Mouse (Mus musculus) monocyte, adult 2 months (primary cell): ENCODE results near the gene Kat14.

Experiments
- DNase-seq, 2 experiments: peaks; one replicate each; pipeline ENCODE4 v3.0.0; 2022; ENCODE audit warnings: low spot score in 2 of 2, low read depth in 1 of 2

Kat14 gene

DNA sequence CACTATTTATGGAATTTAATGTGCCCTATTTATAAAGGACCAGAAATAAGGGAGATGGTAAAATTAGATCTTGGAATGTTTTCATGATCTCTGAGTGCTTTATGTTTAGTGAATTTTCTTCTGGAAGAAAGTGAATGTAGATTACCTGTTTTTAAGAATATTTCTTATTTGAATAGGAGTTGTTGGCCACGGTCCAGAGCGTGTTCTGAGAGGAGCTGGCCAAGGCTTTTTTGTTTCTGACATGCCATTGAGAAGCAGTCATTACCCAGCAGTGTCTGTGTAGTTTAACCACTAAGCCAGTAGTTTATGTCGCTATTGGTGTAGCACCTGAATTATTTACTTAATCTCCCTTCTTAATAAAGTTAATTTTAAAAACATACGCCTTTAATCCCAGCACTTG, 13.0 kb downstream of the Kat14 start:
- no peak for DNase-seq

DNA sequence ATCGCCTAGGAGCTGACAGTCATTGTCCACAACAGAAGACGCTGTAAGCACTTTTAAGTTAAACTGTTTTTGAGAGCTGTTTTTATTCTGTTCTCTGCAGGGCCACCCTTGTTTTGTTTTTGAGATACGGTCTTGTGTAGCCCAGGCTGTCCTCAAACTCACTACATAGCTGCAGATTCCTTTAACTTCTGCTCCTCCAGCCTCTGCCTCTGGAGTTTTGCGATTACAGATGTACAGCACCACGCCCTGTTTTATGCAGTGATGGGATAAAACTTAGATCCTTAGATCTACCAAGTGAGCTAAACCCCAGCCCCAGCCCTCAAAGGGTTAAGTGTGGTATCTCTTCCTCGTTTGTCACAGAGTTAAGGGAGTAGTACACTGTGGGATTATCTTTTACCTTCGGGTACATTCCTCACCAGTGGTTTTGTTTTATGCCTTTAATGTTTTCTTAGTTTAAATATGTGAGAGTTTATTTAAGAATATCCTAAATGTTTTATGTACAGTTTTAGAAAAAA, 13.9 kb downstream of the Kat14 start:
- no peak for DNase-seq

DNA sequence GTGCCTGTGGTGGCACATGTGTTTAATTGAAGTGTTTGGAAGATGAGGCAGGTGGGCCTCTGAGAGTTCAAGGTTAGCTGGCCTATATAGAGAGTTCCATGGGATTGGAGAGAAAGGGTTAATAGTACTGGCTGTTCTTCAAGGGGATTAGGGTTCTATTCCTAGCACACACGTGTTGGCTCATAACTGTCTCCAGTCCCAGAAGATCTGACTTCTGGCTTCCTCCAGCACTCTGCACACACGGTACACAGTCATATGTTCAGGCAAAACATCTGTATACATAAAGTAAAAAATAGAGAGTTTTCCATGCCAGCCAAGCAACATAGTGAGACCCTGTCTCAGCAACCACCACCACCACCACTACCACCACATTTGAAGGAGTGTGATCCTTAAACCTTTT, 17.5 kb downstream of the Kat14 start:
- DNase-seq = no peak

DNA sequence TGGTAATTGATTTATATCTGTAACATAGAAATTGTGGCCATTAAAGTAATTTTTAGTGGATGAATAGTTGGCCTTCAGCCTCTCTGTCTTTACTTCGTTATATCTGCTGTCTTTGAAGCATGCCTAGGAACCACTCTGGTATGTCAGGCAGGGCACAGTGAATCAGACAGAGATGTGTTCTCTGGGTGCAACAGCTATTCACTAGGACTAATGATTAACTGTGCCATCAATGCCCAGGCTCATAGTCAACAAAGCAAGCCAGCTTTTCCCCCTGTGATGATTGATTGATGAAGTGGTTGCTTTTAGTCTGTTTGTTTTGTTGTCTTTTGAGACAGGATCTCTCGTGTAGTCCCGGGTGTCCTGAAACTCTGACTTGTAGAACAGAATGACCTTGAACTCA, 19.6 kb downstream of the Kat14 start:
- no peak for DNase-seq

DNA sequence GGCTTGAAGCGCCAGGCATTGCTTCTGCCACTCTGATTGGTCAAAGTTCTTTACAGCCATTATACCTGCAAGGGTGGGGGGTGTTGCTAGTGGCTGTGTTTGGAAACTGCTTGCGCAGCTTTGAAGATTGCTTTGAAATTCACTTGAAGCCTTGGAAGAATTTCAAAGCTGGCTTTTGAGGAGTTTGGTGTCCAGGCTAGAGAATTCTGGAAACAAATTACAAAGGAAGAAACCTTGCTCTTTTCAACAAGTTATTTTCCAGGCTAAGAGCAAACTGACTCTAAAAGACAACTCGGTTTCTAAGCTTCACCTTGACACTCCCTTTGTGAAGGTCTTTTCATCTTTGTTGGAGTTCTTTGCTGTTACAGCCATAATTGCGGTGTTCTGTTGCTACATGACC, 30.7 kb downstream of the Kat14 start:
- no peak for DNase-seq

DNA sequence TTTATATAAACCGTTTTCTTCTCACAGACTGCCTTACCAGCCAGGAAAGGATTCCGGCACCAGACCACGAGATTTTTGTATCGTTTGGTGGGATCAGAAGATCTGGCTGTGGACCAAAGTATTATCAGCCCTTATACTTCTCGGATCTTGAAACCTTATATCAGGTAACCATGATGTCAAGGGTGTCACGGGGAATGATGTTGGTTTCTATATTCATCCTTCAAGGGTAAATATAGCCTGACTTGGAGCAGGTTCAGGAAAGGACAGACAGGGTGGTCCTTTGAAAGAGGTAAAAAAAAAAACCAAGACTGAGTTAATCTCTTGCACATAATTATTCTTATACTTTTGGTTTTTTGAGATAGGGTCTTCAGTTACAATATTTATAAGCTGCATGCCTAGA, 31.9 kb downstream of the Kat14 start:
- no peak for DNase-seq

DNA sequence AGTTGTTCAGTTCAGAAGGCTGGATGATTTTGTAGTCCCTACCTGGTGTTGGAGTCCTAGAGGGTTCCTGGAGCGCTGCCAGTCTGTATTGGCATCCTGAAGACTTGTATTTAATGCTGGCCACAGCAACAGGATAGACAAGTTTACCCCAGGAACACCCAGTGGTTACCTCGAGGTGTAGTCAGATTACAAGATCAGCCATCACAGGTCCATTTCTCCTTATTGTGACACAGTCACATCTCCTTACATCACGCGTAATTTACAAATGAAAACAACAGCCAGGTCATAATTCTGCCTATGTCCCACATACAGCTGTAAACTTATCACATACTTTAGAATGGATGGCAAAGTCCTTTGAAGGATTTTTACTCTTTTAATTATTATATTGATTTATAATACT, 40.3 kb downstream of the Kat14 start:
- DNase-seq = no peak

DNA sequence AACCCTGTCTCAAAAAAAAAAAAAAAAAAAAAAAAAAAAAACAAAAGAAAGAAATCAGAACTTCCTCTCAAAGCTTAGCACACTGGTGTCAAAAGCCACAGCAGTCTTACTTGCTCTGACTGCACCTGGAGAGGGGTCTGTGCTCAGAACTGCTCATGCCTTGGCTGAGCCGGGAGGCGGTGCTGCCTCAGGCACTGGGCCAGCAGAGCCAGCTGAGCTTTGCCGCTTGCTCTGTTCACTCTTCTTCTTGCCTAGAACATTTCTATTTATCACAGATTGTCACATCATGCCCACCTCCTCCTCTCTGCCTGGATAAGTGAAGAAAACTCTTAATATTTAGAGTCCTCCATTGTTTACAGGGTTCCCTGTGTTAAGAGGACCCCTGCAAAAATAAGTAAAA, 41.8 kb downstream of the Kat14 start:
- no peak for DNase-seq

DNA sequence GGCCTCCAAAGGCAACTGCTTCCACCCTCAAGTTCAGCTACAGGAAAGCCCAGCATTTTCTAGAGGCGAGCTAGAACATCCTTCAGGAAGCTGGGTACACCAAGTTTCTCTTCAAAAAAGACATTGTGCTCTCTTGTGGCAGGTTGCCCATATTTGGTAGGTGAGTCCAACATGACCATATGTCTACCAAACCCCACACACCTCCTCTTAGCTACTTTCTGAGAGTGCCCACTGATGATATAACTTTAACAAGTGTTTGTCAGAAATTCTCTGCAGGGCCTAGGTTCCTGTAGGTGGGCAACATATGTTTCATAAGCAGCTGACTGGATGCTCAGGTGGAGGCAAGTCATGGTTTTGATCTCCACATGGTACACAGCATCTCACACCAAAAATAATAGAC, 45.9 kb downstream of the Kat14 start:
- DNase-seq = no peak

DNA sequence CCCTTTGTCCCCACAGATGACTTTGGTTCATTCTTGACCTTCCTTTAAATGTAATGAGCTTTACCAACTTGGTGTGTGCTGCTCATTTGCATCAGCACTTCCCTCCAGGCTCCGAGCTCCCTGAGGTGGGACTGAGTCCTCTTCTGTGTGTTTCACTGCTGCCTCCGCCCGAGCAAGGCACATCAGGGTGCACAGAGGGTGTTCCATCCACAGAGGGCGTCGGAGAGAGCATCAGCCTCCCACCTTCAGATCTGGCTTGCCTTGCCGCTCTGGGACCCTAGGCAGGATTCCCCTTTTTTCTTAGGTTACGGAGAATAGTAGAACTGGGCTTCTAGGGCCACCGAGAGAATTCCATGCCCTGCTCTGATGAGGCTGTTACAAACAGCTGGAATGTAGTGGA, 48.1 kb downstream of the Kat14 start:
- DNase-seq = no peak

DNA sequence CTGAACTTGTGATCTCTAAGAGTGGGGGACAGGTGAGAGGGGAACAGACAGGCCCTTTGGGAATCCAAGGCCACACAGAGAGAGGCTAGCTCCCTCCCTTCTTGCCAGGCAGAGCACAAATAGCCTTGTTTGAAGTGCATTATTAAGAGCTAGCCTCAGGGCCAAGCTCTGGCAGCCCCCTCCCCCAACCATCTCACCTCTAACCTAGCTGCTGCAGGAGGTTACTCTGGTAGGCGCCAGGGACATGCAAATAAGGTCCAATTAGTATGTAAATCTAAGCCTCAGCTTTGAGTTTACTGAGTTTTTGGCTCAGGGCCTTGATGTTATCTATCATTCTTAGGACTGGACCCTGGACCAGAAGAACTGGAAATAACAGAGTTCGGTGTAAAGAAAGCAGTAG, 49.3 kb downstream of the Kat14 start:
- no peak for DNase-seq

DNA sequence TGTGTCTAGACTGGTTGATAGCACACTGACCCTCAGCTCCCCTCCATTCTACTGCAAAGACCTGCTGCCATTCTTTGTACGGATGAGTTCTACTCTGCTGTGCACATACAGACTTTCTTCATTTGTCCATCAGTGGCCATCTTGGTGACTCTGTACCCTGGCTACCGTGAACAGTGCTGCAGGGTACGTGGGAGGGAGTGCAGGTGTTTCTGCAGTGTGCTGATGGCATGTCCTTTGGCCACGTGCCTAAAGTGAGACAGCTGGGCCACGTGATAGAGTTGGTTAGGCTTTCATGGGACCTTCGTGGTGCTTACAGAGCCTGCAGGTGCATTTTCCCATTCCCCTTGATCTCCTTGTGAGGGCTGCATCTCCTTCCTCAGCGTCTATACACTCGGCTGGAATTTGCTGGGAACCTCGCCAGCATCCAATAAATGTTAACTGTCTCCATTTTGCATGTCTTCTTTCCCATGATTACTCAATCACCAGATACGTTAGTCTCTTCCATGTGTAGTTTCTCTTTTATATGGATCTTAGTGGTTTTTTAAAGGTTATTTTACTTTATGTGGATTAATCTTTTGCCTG, 53.4 kb downstream of the Kat14 start:
- no peak for DNase-seq

DNA sequence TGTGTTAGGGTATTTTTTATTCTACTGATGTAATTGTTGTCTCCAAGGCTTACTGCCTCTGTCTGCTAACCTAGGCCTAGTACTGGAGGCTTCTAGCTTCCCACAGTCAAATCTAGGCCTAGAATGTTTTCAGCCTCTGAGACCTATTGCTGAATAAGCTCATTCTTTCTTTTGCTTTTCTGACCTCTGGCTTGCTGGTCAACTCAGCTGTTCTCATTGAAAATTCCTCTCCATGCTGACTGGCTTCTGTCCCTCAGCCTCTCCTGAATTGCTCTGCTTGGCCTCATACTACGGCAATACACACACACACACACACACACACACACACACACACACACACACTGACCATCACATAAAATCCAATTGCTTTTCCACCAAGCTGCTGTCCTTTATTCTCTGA, 57.0 kb downstream of the Kat14 start:
- DNase-seq = no peak

DNA sequence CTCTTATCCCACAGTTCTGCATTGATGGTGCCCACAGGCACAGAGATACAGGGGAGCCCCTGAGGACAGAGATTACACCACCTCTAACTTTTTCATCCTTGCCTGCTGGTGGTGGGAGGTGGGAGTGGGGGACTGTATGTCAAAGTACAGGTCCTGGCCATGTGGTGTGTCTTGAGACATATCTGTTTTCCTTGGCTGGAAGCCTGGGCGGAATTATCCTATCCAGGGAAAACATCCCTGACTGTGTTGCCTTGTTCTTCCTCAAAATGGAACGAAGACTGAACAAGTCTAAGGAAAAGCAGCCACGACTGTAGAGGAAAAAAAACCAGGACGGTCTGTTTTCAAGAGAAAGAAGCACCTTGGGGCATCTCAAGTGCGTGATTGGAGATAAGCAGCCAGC, 59.1 kb downstream of the Kat14 start:
- DNase-seq = no peak

DNA sequence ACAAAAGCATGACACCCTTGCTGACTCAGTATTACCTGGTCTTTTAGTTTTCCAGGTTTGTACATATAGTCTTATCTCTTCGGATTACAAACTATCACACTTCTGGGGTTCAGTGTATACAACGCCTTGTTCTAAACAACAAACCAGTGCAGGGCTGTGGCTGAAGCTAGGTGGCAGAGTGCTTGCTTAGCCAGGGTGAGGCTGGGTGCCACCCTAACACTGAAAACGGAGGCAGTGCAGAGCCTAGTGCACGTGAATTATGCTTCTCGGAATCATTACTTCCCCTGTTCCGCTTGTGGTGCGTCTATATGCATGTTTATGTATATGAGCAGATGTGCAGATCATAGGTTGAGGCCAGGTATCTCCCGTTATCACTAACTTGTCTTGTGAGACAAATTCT, 59.9 kb downstream of the Kat14 start:
- DNase-seq = no peak

DNA sequence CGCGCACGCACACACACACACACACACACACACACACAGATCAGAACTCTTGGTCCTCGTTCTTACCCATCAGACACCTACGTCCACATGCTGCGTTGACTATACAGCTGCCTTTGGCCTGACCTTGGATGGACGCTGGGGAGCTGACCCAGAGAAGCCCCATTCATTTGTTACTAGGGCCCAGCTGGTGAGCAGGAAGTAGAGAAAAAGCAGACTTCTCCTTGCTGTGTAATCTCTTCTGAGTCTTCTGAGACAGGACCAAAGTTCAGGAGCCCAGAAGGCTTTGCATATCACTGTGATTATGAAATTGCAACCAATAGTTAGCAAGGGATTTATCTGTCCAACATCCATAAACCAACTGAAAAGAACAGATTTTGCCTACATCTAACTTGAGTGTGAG, 60.4 kb downstream of the Kat14 start:
- no peak for DNase-seq

DNA sequence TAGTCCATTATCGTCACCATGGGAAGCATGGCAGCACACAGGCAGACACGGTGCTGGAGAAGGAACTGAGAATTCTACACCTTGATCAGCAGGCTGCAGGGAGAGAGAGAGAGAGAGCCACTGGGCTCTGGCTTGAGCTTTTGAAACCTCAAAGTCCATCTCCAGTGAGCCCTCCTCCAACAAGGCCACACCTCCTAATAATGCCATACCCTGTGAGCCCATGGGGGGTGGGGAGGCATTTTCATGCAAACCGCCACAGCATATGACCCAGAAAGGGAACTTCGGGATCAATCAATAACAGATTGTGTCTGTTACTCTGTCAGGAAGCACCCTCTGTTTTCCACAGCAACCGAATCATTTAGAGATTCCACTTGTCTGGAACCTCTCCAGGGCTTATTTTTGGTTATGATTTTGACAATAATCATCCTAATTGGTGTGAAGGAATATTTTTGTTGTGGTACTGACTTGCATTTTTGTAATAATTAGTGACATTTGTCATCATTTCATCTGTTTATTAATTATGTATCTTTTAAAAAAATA, 62.6 kb downstream of the Kat14 start:
- no peak for DNase-seq

DNA sequence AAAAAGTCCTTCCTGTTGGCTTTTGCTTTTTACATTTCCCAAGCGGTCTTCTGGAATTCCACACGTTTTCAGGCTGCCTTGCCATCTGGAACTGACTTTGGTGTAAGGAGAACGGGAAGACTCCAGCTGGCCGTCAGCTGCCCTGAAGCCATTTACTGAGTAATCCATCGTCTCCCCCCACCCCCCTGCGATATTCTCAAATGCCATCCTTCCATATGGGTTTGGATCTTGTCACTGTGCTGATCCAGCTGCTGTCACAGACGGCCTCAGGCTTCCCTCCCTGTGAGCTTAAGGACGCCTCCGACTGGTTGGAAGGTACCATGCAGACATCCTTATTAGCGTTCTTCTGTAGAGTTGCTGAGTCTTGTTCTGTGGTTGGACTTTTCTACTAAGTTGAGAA, 66.9 kb downstream of the Kat14 start:
- no peak for DNase-seq

DNA sequence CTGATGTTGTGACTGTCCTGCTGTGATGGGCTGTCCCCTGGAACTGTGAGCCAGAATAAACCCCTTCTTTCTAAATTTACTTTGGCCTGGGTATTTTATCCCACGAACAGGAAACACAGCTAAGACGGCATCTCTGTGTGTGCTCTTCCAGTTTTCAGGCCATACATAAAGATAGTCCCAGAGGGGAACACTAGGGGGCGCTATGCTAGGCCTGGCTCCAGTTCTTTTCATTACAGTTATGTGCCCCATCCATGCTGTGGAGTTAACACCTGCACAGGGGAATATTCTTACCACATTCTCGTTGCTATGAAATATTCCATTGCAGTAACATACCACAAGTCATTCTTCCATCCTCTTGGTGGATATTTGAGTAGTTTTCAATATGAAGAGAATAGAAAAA, 69.6 kb downstream of the Kat14 start:
- DNase-seq = no peak

DNA sequence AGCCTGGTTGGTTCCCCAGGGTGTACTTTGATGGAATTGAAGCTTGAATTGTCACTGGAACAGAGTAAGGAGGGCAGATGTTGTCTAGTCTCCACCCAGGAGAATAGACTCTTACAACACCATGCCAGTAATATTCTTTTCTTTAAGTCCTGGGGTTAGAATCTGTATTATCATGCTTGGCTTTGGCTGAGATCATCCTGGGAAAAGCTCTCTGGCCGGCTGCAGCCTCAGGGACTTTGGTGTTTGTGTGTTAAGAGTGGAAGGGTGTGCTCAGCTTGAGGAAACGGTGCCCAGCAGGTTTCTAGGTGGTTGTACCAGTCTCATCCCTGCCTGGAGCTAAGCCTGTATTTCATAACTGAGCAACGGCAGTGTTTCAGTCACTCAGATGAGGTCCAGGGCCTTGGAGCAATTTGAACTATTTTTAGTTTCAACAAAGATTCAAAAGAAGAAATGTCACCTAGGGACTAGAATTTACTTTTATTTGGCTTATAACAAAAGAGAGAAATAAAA, 70.5 kb downstream of the Kat14 start:
- no peak for DNase-seq

DNA sequence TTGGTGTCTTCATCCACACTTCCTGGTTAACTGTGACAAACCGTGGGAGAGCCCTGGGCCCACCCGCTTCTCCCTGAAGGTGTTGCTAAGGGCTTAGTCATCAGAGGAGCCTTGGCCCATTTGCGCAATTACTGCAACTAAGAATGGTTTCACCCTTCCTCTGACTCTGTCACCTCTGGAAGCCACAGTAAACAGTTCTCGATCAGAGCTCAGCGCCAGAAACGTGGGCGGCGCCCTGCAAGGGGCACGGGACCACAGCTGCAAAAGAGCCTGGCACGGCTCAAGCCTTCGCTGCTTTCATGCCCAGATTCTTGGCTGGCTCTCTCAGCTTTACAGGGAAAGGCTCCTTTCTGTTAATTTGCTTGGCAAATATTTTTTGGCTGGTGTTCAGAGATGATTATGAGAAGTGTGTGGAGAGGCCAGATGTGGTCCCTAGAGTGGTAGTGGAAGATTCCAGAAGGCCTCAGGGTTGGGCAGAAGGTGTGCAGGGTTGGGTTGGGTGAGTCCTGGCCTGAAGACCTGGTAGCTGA, 72.7 kb downstream of the Kat14 start:
- DNase-seq = peak; percentile 33 to 63

DNA sequence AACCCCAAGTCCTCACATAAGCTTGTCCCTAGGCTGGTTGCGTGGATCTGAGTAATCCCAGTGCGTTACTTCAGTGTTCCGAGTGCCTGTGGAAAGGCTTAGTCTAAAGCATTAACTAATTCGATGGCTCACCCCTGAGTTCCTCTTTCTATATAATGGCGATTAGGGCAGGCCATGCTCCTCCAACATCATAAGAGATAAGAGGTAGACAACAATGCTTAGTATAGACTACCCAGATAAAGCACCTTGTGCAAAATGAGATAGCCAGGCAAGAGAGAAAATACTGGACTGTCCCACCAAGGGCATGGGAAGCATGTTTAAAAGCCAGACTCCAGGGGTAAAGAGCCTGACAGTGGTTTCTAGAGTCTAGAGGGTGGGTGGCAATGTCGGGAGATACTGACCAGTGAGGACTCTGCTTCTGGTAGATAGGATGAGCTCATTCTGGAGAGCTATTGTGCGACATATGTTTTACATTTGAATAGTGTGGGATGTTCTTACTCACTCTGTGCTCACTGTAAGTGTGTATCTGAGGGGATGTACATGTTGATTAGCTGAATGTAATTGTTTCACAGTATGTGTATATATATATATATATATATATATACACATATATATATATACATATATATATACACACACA, 77.7 kb downstream of the Kat14 start:
- DNase-seq = no peak

DNA sequence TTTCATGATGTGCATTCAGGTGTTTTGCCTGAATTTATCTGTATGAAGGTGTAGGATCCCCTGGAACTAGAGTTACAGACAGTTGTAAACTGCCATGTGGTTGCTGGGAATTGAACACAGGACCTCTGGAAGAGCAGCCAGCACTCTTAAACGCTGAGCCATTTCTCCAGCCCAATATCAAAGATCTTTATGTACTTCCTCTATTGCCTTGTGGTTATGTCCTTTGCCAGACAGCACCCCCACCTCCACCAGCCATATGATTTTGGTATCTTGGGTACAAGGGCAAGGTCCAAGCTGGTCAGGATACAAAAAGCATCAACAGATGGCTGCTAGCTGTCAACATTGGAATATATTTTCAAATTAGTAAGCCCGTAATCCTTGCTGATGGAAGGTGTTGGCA, 81.6 kb downstream of the Kat14 start:
- no peak for DNase-seq
